Mouse (Mus musculus) cerebellum, adult 2 months (tissue): ENCODE results near the gene Ern1.
"Not testable (repeated sequence)": the region's sequence is repeated elsewhere in the genome, so short reads cannot be mapped to it uniquely, and the experiment has no call there.

Source experiments
- CTCF ChIP-seq: fragments of 200-500 bp; IDR thresholded peaks from 2 replicates; pipeline ENCODE4 v1.5.1; 2011; ENCODE audit warnings: low read depth, mild to moderate bottlenecking, control low read depth, low read length, moderate library complexity, borderline replicate concordance; ENCODE audit not compliant: insufficient read depth
- POLR2A ChIP-seq: fragments of 200-500 bp; IDR thresholded peaks from 2 replicates; pipeline ENCODE4 v1.6.1; 2011; ENCODE audit warnings: low read length, control low read depth, borderline replicate concordance; ENCODE audit not compliant: insufficient read depth

- not testable (repeated sequence) for TF ChIP-seq POLR2A, CTCF
Measured at GRCm38 (mm10) chr11:106442564-106442963, 45.1 kb downstream of the Ern1 start.
